Mouse (Mus musculus): ENCODE measurements around the gene Astn2. TPM values are rescaled to one million over a fixed set of nuclear protein-coding genes. Genes with fewer than 3 reads are reported as not detected.

The Astn2 gene
- polyA plus RNA-seq, 1 experiment from 2014 or later, result 0.69 TPM

- 44% methylated on average over 1 of the region's 1 CpGs for WGBS
- TF ChIP-seq EP300 (IDR thresholded peaks at IDR 0.05), result peak; percentile 52; the same call in 1 of the 2 replicates
- no peak for TF ChIP-seq CTCF (IDR thresholded peaks at IDR 0.05)
- DNase-seq (ENCODE audit: low spot score), result peak; percentile 48
Observed at GRCm38 (mm10) chr4:65920294-65920693, 484.1 kb downstream of the Astn2 start.

DNA sequence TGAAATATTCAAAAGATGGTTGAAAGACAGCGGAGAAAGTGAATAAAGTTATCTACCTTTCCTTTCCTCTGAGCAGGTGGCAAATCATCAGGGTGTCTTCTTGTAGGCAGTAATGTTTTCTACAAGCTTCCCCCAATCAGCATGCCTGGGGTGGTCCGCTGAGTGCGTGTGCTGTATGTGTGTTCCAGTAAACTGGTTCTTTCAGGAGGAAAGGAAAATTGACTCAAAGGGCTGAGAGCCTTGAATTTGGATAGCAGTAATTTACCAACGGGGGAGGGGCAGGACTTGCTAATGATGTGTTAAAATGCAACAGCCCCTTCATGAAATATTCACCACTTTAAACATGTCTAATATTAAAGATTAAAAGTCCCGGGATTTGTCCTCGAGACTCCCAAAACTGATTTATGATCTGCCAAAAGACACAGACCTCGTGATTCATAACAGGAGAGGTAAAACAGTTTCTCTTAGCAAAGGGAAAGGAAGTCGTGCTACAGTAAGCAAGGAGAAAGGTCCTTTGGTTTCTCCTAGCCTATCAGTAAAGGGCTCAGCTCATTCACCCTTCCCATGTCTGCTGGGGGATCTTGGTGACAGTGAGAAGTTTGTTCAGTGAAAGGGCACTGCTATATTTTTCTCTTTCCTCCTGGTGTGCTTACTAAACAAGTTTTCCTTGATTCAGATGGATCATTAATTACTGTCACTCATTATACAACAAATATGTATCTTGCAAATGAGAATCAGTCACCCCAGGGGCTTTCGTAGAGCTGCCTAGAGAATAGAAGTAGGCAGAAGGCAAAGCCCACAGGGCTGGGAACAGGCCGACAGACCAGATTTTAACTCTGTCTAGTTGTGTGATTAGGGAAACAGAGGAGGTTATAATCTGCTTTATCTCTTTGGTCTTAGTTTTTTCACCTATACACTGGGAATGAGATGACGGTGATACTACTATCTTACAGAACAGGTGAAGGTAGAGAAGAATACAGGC is 488.1 kb downstream of the Astn2 start:
- H3K4me2 ChIP-seq (replicated peaks; ENCODE audit: low read depth, low read length), result no peak overlapping the region
- 55% methylated on average over 11 of the region's 11 CpGs for WGBS
- no peak for TF ChIP-seq EP300 (IDR thresholded peaks at IDR 0.05)
- TF ChIP-seq CTCF (IDR thresholded peaks at IDR 0.05), result no peak
- no peaks in the 10 kb centered on the region for H3K27me3 ChIP-seq (replicated peaks; ENCODE audit: insufficient read depth, low read length)
- DNase-seq (ENCODE audit: low spot score) (no peak), ATAC-seq (no peak)
- no peak overlapping the region for H3K4me3 ChIP-seq (ENCODE audit: low read depth, low read length)
- H3K36me3 ChIP-seq (ENCODE audit: insufficient read depth, low read length), result no peaks in the 10 kb centered on the region
- no peaks in the 10 kb centered on the region for H3K9me3 ChIP-seq (ENCODE audit: low read length)
- no peaks in the 10 kb centered on the region for H3K4me1 ChIP-seq (ENCODE audit: insufficient read depth, low read depth, low read length)
- H3K27ac ChIP-seq (ENCODE audit: low read length), result no peak overlapping the region
- H3K9ac ChIP-seq (replicated peaks; ENCODE audit: low read depth), result no peak overlapping the region

More at GRCm38 (mm10) chr4:65920294-65920693, 484.1 kb downstream of the Astn2 start:
- Histone ChIP-seq H3K4me1 (ENCODE audit: insufficient read depth, low read depth, low read length) (no peaks in the 10 kb centered on the region), H3K9me3 (ENCODE audit: low read length) (no peaks in the 10 kb centered on the region), H3K4me2 (replicated peaks; ENCODE audit: low read depth, low read length) (no peak overlapping the region), H3K27me3 (replicated peaks; ENCODE audit: insufficient read depth, low read length) (no peaks in the 10 kb centered on the region), H3K27ac (ENCODE audit: low read length) (no peak overlapping the region), H3K4me3 (ENCODE audit: low read depth, low read length) (no peak overlapping the region), H3K36me3 (ENCODE audit: insufficient read depth, low read length) (no peaks in the 10 kb centered on the region), H3K9ac (replicated peaks; ENCODE audit: low read depth) (no peak overlapping the region)
- peak; percentile 46 for ATAC-seq

DNA sequence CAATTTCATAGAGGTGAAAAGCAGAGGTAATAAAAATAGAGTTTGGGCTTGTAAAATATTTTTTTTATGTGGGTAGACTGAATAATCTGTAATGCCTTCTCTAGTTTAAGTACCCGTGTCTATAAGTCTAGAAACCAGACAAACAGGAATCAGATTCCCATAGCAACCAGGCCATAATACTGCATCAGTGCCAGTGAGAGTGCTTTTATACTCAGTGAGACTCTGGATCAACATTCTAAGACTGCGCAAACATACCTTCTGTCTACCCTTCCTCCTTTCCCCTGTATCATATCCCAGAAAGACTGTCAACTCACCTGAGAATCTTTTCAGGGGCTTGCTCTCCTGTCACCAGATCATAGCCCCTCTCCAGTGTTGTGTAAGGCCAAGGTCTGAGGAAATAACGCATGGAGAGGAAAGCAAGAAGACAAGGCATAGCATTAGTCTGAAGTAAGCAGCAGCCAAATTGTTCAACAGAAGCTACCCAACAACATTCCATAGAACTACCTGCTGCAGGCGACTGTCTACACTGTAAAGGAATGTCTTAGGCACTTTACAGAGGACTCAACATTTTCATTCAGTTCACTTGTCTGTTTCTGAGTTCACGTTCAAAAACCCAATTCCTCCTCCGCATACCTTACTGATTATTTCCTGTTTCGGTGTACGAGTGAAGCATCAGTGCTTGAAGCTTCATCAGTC is 492.0 kb downstream of the Astn2 start:
- H3K27ac ChIP-seq (ENCODE audit: low read length), result no peak overlapping the region
- TF ChIP-seq CTCF (IDR thresholded peaks at IDR 0.05) (no peak), EP300 (IDR thresholded peaks at IDR 0.05) (peak; percentile 58)
- H3K9ac ChIP-seq (replicated peaks; ENCODE audit: low read depth), result no peak overlapping the region
- H3K4me3 ChIP-seq (ENCODE audit: low read depth, low read length), result no peak overlapping the region
- 49% methylated on average over 8 of the region's 8 CpGs for WGBS
- ATAC-seq, result peak; percentile 84
- peak; percentile 25 for DNase-seq (ENCODE audit: low spot score)
- no peaks in the 10 kb centered on the region for H3K27me3 ChIP-seq (replicated peaks; ENCODE audit: insufficient read depth, low read length)
- no peak overlapping the region for H3K4me2 ChIP-seq (replicated peaks; ENCODE audit: low read depth, low read length)
- H3K4me1 ChIP-seq (ENCODE audit: insufficient read depth, low read depth, low read length), result no peaks in the 10 kb centered on the region
- H3K36me3 ChIP-seq (ENCODE audit: insufficient read depth, low read length), result no peaks in the 10 kb centered on the region
- H3K9me3 ChIP-seq (ENCODE audit: low read length), result no peaks in the 10 kb centered on the region

- Histone ChIP-seq H3K27ac (ENCODE audit: low read length) (no peak overlapping the region), H3K9me3 (ENCODE audit: low read length) (no peaks in the 10 kb centered on the region), H3K9ac (replicated peaks; ENCODE audit: low read depth) (no peak overlapping the region), H3K27me3 (replicated peaks; ENCODE audit: insufficient read depth, low read length) (no peaks in the 10 kb centered on the region), H3K4me3 (ENCODE audit: low read depth, low read length) (no peak overlapping the region), H3K36me3 (ENCODE audit: insufficient read depth, low read length) (no peaks in the 10 kb centered on the region), H3K4me2 (replicated peaks; ENCODE audit: low read depth, low read length) (no peak overlapping the region), H3K4me1 (ENCODE audit: insufficient read depth, low read depth, low read length) (no peaks in the 10 kb centered on the region)
- ATAC-seq (no peak), DNase-seq (ENCODE audit: low spot score) (no peak)
- no peak for TF ChIP-seq EP300 (IDR thresholded peaks at IDR 0.05)
- TF ChIP-seq CTCF (IDR thresholded peaks at IDR 0.05), result no peak
- WGBS, result 44% methylated on average over 7 of the region's 7 CpGs
Observed at GRCm38 (mm10) chr4:65907660-65908059, 496.8 kb downstream of the Astn2 start.

GRCm38 (mm10) chr4:65904963-65905362 is 499.4 kb downstream of the Astn2 start:
- TF ChIP-seq EP300 (IDR thresholded peaks at IDR 0.05), result no peak
- no peak for TF ChIP-seq CTCF (IDR thresholded peaks at IDR 0.05)
- H3K9ac ChIP-seq (replicated peaks; ENCODE audit: low read depth), result no peak overlapping the region

More at GRCm38 (mm10) chr4:65904963-65905362, 499.4 kb downstream of the Astn2 start:
- DNase-seq (ENCODE audit: low spot score), result no peak
- ATAC-seq, result no peak
- Histone ChIP-seq H3K36me3 (ENCODE audit: insufficient read depth, low read length) (no peaks in the 10 kb centered on the region), H3K9me3 (ENCODE audit: low read length) (no peaks in the 10 kb centered on the region), H3K27me3 (replicated peaks; ENCODE audit: insufficient read depth, low read length) (no peaks in the 10 kb centered on the region), H3K4me1 (ENCODE audit: insufficient read depth, low read depth, low read length) (no peaks in the 10 kb centered on the region), H3K4me2 (replicated peaks; ENCODE audit: low read depth, low read length) (no peak overlapping the region), H3K4me3 (ENCODE audit: low read depth, low read length) (no peak overlapping the region), H3K27ac (ENCODE audit: low read length) (no peak overlapping the region)
- 67% methylated on average over 2 of the region's 2 CpGs for WGBS
